Mouse (Mus musculus): Measurements from ENCODE around the gene Erich4.
A peak's percentile ranks its signal among the peaks of the same experiment; 100 is the strongest.

Gene Erich4

GRCm38 (mm10) chr7:25623857-25624370, 8.2 kb upstream of the Erich4 start:
- DNase-seq (ENCODE audit: low spot score in 2 of 2): no peak

- DNase-seq (ENCODE audit: low spot score in 2 of 2): no peak
Observed at GRCm38 (mm10) chr7:25620751-25621150, 5.1 kb upstream of the Erich4 start.

- no peak for DNase-seq (ENCODE audit: low spot score in 2 of 2)
Observed at GRCm38 (mm10) chr7:25620101-25620500, 4.4 kb upstream of the Erich4 start.

GRCm38 (mm10) chr7:25619722-25619991, 4.0 kb upstream of the Erich4 start:
- no peak for DNase-seq (ENCODE audit: low spot score in 2 of 2)

- peak; percentile 92 to 94 for DNase-seq (ENCODE audit: low spot score in 2 of 2)
Observed at GRCm38 (mm10) chr7:25618865-25619721, 3.4 kb upstream of the Erich4 start, which contains the start of gene Dmac2. Gene Dmac2 (plus strand): TSS chr7:25619414.

GRCm38 (mm10) chr7:25617376-25618160, 1.9 kb upstream of the Erich4 start:
- no peak for DNase-seq (ENCODE audit: low spot score in 2 of 2)

GRCm38 (mm10) chr7:25614831-25615705, 624 bp downstream of the Erich4 start:
- no peak for DNase-seq (ENCODE audit: low spot score in 2 of 2)

- DNase-seq (ENCODE audit: low spot score in 2 of 2): no peak
Observed at GRCm38 (mm10) chr7:25614086-25614485, 1.6 kb downstream of the Erich4 start.

GRCm38 (mm10) chr7:25611501-25611900, 4.2 kb downstream of the Erich4 start:
- DNase-seq (ENCODE audit: low spot score in 2 of 2): no peak

- no peak for DNase-seq (ENCODE audit: low spot score in 2 of 2)
Observed at GRCm38 (mm10) chr7:25610056-25610455, 5.6 kb downstream of the Erich4 start.

- DNase-seq (ENCODE audit: low spot score in 2 of 2): no peak
Observed at GRCm38 (mm10) chr7:25607196-25607595, 8.5 kb downstream of the Erich4 start.

- no peak for DNase-seq (ENCODE audit: low spot score in 2 of 2)
Observed at GRCm38 (mm10) chr7:25606625-25607063, 9.0 kb downstream of the Erich4 start.

GRCm38 (mm10) chr7:25601346-25601745, 14.3 kb downstream of the Erich4 start:
- no peak for DNase-seq (ENCODE audit: low spot score in 2 of 2)

GRCm38 (mm10) chr7:25600666-25601065, 15.0 kb downstream of the Erich4 start:
- no peak for DNase-seq (ENCODE audit: low spot score in 2 of 2)

GRCm38 (mm10) chr7:25599663-25600062, 16.0 kb downstream of the Erich4 start:
- DNase-seq (ENCODE audit: low spot score in 2 of 2): peak; percentile 33 to 60

GRCm38 (mm10) chr7:25593859-25594258, 21.8 kb downstream of the Erich4 start:
- no peak for DNase-seq (ENCODE audit: low spot score in 2 of 2)

- DNase-seq (ENCODE audit: low spot score in 2 of 2): no peak
Observed at GRCm38 (mm10) chr7:25591226-25591625, 24.5 kb downstream of the Erich4 start.

GRCm38 (mm10) chr7:25585351-25586204, 30.1 kb downstream of the Erich4 start:
- no peak for DNase-seq (ENCODE audit: low spot score in 2 of 2)

- no peak for DNase-seq (ENCODE audit: low spot score in 2 of 2)
Observed at GRCm38 (mm10) chr7:25584651-25585050, 31.0 kb downstream of the Erich4 start.

GRCm38 (mm10) chr7:25582301-25582810, 33.3 kb downstream of the Erich4 start:
- no peak for DNase-seq (ENCODE audit: low spot score in 2 of 2)

Measured in right cerebral cortex, postnatal 36 days (tissue).